Mouse (Mus musculus) brain, embryonic 14.5 days (tissue): Measurements from ENCODE around the gene Ccar1.

ENCODE experiments used
- CTCF ChIP-seq: fragments of 200-500 bp; IDR thresholded peaks from 2 replicates; pipeline ENCODE4 v1.5.1; 2012; ENCODE audit warnings: inconsistent platforms, mild to moderate bottlenecking, moderate library complexity, borderline replicate concordance; ENCODE audit not compliant: insufficient read depth, insufficient read length; ENCODE audit errors: extremely low read depth
- POLR2A ChIP-seq: fragments of 200-500 bp; IDR thresholded peaks from 2 replicates; pipeline ENCODE4 v1.6.1; 2012; ENCODE audit warnings: mild to moderate bottlenecking, inconsistent platforms, borderline replicate concordance; ENCODE audit not compliant: poor library complexity, insufficient read depth, insufficient read length, severe bottlenecking; ENCODE audit errors: extremely low read depth

GRCm38 (mm10) chr10:62730826-62731225 is 61.3 kb downstream of the Ccar1 start:
- TF ChIP-seq POLR2A: no peak
- TF ChIP-seq CTCF: no peak
